Mouse (Mus musculus): ENCODE measurements around the gene Slc15a4. TPM values are rescaled to one million over a fixed set of nuclear protein-coding genes. Genes with fewer than 3 reads are reported as not detected.

The Slc15a4 gene
- total and polyA plus RNA-seq, 3 experiments: 31.7 to 35.5 TPM; not detected in 1

- TF ChIP-seq RAD21 (IDR thresholded peaks at IDR 0.05; ENCODE audit: low read depth, low read length): no peak
- no peak for TF ChIP-seq UBTF (IDR thresholded peaks at IDR 0.05; ENCODE audit: borderline replicate concordance, insufficient read depth, low read depth, low read length)
- no peak for TF ChIP-seq BHLHE40 (IDR thresholded peaks at IDR 0.05; ENCODE audit: borderline replicate concordance, low read depth, low read length)
- no peak for TF ChIP-seq CTCF (IDR thresholded peaks at IDR 0.05 in 2 of 3, conservative IDR thresholded peaks at IDR 0.05 in 1 of 3; ENCODE audit: control insufficient read depth in 1 of 3, insufficient read depth in 1 of 3, low read depth in 2 of 3, low read length in 3 of 3, poor library complexity in 1 of 3, severe bottlenecking in 1 of 3)
- no peak for TF ChIP-seq USF2 (IDR thresholded peaks at IDR 0.05; ENCODE audit: borderline replicate concordance in 1 of 2, insufficient read depth in 1 of 2, low read depth in 1 of 2, low read length in 2 of 2)
- TF ChIP-seq ZC3H11A (IDR thresholded peaks at IDR 0.05; ENCODE audit: low read depth, low read length): no peak
- no peak for TF ChIP-seq HCFC1 (IDR thresholded peaks at IDR 0.05; ENCODE audit: low read depth, low read length)
- no peak for TF ChIP-seq TBP (IDR thresholded peaks at IDR 0.05; ENCODE audit: low read depth, low read length)
- no peak for TF ChIP-seq CHD1 (IDR thresholded peaks at IDR 0.05; ENCODE audit: low read depth, low read length)
- no peak for TF ChIP-seq E2F4 (IDR thresholded peaks at IDR 0.05; ENCODE audit: borderline replicate concordance, low read depth, low read length)
- TF ChIP-seq JUND (IDR thresholded peaks at IDR 0.05; ENCODE audit: low read depth, low read length): no peak
- TF ChIP-seq GABPA (IDR thresholded peaks at IDR 0.05; ENCODE audit: low read depth, low read length): no peak
- no peak for TF ChIP-seq MAFK (IDR thresholded peaks at IDR 0.05; ENCODE audit: borderline replicate concordance, low read depth, low read length)
- no peak for TF ChIP-seq POLR2A (IDR thresholded peaks at IDR 0.05; ENCODE audit: control insufficient read depth in 1 of 2, insufficient read depth in 1 of 2, low read depth in 1 of 2, low read length in 2 of 2, poor library complexity in 1 of 2)
- TF ChIP-seq ETS1 (IDR thresholded peaks at IDR 0.05; ENCODE audit: low read depth, low read length): no peak
- TF ChIP-seq MYB (IDR thresholded peaks at IDR 0.05; ENCODE audit: low read depth, low read length): no peak
- H3K79me2 ChIP-seq (ENCODE audit: control insufficient read depth, insufficient read depth, low read length, poor library complexity): no peaks in the 10 kb centered on the region
- no peak overlapping the region for H3K9ac ChIP-seq (ENCODE audit: control insufficient read depth, low read depth, low read length, poor library complexity, severe bottlenecking)
- H3K27me3 ChIP-seq (ENCODE audit: control insufficient read depth in 1 of 2, insufficient read depth in 2 of 2, low read length in 2 of 2): no peaks in the 10 kb centered on the region
- DNase-seq (ENCODE audit: low read depth, low spot score): no peak
- no peak overlapping the region for H3K4me3 ChIP-seq (ENCODE audit: control insufficient read depth in 1 of 2, insufficient read depth in 1 of 2, low read depth in 2 of 2, low read length in 2 of 2)
- H3K9me3 ChIP-seq (replicated peaks; ENCODE audit: insufficient read depth, low read length): no peaks in the 10 kb centered on the region
- no peak overlapping the region for H3K27ac ChIP-seq (ENCODE audit: control insufficient read depth, low read depth, low read length)
- H3K36me3 ChIP-seq (ENCODE audit: control insufficient read depth in 1 of 2, insufficient read depth in 2 of 2, low read length in 2 of 2): no peaks in the 10 kb centered on the region
- H3K4me1 ChIP-seq (ENCODE audit: control insufficient read depth in 1 of 2, insufficient read depth in 2 of 2, low read length in 2 of 2): no peaks in the 10 kb centered on the region
Observed at GRCm38 (mm10) chr5:127546585-127546991, 86.1 kb downstream of the Slc15a4 start.

Other genes with a start within 250 kb of the Slc15a4 start
- not detected in 2 replicates for gene Glt1d1, start 635 bp downstream of the Slc15a4 start, total RNA-seq (2012; rRNA removed)
- gene Glt1d1, start 635 bp downstream of the Slc15a4 start, polyA plus RNA-seq (2012; ENCODE audit: insufficient read depth in 1 of 2, insufficient read length in 2 of 2, low read depth in 1 of 2, low replicate concordance in 2 of 2, missing spikeins in 1 of 2): under 1 TPM in 1 of 2 experiments, not detected in 1; 0.19 TPM

Measured in MEL (cell line).